Mouse (Mus musculus): ENCODE measurements around the gene Heatr4.
"Not testable (repeated sequence)": the region's sequence is repeated elsewhere in the genome, so short reads cannot be mapped to it uniquely, and the experiment has no call there.

Gene Heatr4

DNA sequence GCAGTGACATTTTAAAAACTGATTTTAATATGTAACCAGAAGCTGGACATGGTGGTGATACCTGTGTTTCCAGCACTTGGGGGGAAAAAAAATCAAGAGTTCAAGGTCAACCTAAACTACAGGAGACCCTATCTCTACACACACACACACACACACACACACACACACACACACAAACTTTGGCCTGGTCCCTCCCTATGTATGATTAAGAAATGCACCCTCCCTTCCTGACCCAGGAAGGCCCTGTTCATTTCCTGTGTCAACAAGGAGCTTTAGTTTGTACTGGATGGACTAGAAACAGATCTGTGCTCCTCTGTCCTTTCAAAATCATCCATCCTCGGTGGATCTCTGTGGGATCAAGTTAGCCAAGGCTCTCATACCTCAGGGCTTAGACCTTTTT lies 46.1 kb downstream of the Heatr4 start:
- not testable (repeated sequence) for ATAC-seq (ENCODE audit: low TSS enrichment)

DNA sequence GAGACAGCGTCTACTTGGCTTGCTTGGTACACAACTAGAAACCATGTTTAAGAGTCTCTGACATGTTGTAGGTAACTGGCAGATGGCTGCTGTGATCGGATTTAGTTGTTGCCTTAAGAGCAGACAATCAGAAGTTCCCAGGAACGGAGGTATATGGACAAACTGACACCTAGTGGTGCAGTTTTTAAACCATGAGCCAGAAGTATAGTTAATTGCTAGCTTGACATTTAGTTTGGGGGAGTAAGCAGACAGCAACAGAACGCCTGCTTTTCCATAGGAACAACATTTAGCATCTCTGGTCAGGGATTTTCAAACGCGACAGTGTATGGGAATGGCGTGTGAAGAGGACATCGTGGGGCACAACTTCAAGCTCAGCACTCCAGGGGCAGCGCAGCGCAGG lies 47.1 kb downstream of the Heatr4 start:
- peak; percentile 64 for ATAC-seq (ENCODE audit: low TSS enrichment)

- ATAC-seq (ENCODE audit: low TSS enrichment) = no peak
Observed at GRCm38 (mm10) chr12:83929186-83929804, 55.4 kb downstream of the Heatr4 start.

DNA sequence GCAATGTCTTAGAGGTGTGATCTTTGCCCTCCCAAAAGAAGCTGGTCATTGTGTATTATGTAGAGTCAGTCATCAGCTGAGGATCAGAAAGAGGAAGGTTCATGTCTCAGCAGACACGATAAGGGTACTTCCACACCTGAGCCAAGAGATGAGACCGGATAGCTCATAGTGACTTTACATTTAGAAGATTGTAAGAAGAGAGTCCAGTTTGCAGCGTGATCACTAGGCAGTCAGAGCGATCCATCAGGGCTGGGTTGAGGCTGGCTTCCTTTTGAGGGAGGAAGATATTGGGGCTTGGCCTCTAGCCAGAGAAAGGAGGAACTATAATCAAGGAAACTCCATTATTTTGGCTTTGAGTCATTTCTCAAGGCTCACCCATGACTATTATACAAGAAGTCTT lies 56.9 kb downstream of the Heatr4 start:
- no peak for ATAC-seq (ENCODE audit: low TSS enrichment)

GRCm38 (mm10) chr12:83926061-83926460 lies 58.6 kb downstream of the Heatr4 start:
- no peak for ATAC-seq (ENCODE audit: low TSS enrichment)

DNA sequence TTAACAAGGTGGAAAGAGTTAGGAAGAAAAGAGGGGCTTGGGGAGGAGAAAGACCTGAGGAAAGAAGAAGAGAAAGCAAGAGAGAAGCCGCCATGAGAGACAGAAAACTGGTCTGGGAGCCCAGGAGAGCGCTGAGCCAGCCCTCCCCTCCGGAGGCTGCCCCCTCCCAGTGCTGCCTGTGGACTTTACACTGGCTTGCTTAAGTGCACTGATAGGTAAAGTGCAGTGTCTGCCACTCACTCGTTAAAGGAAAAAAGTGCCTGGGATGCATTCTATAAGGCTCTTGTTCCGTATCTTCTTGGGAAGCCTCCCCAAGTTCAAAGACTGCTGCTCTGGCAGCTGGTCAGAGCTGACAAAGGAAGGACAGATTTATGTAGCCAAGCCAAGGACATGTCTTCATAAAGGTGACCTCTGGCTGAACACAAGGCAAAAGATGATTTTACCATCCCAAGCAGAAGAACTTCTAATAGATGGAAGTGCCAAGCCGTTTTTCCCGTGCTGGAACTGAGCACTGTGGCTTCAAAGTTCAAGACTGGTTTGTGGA lies 59.4 kb downstream of the Heatr4 start:
- no peak for ATAC-seq (ENCODE audit: low TSS enrichment)

DNA sequence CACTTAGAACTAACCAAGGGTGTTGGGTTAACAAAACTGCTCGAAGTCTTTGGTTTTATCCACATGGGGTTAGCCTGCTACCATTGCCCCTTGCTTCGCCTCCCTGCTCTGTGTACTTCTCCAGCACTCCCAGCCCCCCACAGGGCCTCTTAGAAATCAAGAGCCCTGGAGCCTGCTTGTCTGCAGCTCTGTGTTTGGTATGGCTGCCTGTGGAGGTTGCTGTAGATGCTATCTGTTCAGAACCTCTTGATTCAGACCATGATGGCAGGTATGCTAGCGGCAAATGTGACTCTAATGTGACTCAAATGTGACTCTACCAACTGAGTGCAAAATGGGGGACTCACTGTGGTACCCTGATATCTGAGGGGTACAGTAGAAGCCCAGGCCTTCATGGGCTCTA lies 60.3 kb downstream of the Heatr4 start:
- ATAC-seq (ENCODE audit: low TSS enrichment) = no peak

- peak; percentile 21; the same call in 1 of the 2 replicates for ATAC-seq (ENCODE audit: low TSS enrichment)
Observed at GRCm38 (mm10) chr12:83923486-83923859, 61.2 kb downstream of the Heatr4 start.

DNA sequence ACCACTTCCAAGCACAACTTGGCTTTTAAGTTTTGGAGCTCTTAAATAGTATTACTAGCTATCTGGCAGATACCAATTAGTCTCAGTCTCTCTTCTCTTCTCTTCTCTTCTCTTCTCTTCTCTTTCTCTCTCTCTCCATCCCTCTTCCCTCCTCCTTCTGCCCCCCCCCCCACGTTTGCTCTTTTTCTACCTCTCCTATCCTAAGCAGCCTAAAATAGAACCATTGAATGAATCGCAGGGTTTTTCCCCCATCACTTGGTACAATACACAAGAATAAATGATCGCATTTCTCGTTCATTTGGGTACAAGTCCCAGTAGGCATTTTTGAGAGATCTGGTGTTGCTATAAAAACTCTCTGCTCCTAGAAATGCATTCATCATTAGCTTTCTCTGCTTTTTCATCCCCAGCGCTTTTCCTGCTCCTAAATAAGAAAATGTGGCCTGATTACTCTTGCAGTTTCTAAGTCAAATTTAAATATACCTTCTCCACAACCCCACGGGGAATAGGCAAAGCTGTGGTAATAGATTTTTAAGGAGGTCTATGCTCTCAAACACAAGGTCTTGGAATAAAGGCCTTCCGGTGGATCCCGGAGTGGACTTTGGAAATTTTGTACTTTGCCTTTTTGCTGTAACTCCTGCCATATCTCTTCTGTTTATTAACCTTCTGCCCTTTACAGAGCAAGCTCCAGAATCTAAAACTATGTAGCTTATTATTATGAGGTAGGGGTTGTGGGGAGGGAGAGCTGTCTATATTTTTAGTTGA lies 61.7 kb downstream of the Heatr4 start:
- no peak for ATAC-seq (ENCODE audit: low TSS enrichment)

DNA sequence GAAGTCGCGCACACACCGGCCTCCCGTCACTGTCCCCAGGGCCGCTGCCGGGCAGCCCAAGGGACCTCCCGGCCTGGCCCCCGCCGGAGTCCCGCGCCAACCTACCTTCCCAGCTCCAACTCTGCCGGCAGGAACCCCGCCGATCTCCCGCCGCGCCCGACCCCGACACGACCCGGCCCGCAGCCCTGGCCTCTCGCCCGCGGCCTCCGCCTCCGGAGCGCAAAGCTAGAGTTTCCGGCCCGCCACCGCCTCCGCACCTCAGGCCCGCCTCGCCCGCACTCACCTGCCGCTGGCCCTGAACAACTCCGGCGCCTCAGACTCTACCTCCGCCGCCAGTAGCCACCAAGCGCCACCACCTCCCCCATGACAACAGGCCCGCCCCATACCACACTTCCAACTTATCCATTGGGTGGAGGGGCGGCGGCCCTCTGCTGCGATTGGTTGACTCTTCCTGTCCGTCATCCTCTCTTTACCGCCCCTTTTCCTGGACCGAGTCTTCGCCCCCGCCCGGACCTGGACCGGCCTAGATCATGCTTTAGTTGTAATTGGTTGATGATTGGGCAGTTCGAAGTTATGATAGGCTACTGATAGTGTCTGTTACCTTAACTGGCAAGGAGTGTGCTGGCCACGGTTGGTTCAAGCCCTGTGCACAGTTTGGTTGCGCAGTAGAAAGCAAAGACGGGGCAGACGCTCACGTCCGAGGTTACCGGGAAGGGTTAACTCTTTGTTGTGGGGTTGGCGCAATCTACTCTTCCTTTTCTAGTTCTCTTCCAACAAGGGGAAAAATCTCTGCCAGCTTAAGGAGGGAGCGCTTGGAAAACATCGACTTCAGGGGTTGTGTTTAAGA lies 62.9 kb downstream of the Heatr4 start, which contains the start of gene Numb:
Numb (minus strand) TSS at position 400 of the 847 bp plus-strand sequence.
- peak; percentile 95 for ATAC-seq (ENCODE audit: low TSS enrichment)

DNA sequence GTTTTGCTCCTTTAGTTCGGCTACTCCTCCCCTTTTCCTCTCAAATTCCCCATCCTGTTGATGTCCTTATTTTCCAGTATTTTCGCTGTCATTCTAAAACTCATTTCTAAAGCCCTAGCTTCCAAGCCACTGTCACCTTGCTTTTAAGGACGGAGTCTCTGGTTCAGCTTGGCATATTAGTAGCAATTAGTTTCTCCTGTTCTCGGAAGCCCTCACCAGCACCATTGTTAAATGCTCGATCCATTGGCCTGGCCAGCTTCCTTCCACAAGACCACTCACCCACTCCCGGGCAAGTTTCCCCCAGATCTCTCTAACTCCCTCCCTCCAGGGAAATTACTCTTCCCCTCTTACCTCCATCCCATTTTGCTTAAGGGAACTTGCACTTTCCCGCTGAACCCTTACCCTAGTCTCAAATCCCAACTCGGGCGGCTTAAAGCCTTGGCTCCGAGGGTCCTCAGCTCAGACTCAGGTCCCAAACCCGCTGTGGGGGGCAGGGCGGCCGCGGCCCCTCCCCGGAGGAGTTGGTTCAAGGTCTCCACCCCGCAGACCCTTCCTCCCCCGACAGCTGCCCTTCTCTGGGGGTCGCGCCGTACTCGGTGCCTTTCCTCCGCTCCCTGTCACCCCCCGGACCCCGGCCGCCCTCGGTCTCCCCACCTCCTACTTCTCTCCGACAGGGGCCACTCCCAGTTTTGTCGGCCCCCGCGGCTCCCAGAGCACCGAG lies 63.8 kb downstream of the Heatr4 start:
- ATAC-seq (ENCODE audit: low TSS enrichment) = no peak

GRCm38 (mm10) chr12:83916884-83917283 lies 67.8 kb downstream of the Heatr4 start:
- no peak for ATAC-seq (ENCODE audit: low TSS enrichment)

GRCm38 (mm10) chr12:83914797-83915196 lies 69.9 kb downstream of the Heatr4 start:
- no peak for ATAC-seq (ENCODE audit: low TSS enrichment)

- ATAC-seq (ENCODE audit: low TSS enrichment) = no peak
Observed at GRCm38 (mm10) chr12:83914202-83914740, 70.4 kb downstream of the Heatr4 start.

DNA sequence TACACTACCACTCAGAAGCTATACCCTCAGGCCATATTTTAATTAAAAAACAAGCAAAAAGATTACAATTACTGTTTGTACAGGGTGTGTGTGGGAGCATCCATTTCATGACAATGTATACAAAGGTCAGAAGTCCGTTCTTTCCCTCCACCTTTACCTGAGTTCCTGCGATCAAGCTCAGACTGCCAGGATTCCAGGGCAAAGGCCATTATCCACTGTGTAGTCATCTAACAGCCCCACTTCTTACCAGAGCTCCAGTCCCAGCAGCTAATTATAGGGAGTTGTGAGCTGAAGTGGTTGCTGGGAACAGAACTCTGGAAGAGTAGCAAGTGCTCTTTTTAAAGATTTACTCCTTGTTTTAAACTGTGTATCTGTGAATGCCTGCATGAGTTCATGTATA lies 74.2 kb downstream of the Heatr4 start:
- ATAC-seq (ENCODE audit: low TSS enrichment) = no peak
